Comparison of ENCODE assay signal across 13 mouse cellular contexts in the genomic region with DNA sequence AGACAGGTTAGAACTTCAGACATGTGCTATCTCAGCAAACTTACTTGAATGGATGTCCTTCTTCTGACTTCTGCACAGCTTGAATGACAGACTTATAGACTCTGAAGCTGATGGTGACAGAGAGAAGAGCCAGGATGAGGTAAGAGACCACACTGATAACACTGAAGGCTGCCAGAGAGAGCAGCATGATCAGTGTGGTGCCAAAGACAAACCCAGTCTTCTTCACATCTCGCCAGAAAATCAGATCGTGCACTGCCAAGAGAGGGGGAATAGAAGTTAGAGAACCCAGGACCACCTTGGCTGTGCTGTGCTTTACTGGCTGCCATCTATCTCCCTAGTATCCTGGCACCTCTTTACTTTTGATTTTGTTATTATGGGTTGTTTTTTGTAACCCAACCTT.
"Had no signal": no experiment of that assay in that cellular context is flagged by ENCODE, and none has a peak within 500 bp of the region (broad histone marks: within the 10 kb centered on the region; RNA-seq: fewer than 3 reads in every experiment).

No protein-coding gene starts in this region.

- H3K4me3 ChIP-seq: limb, embryonic 13.5 days; midbrain, embryonic 12.5 days; neural tube, embryonic 13.5 days had no signal

- H3K4me2 ChIP-seq: limb, embryonic 13.5 days; midbrain, embryonic 12.5 days; neural tube, embryonic 13.5 days had no signal

- H3K9ac ChIP-seq: limb, embryonic 13.5 days; liver, embryonic 14.5 days; midbrain, embryonic 12.5 days; neural tube, embryonic 13.5 days had no signal

- ATAC-seq: midbrain, embryonic 16.5 days had no signal

- DNase-seq: kidney, postnatal 25 days; layer of hippocampus, adult 9-11 months; layer of hippocampus, postnatal 36 days; lung, adult 18-20 months; retina, postnatal 1 day; right cerebral cortex, postnatal 4 days; spleen, adult 18-20 months; thymus, postnatal 36 days had no signal

- H3K9me3 ChIP-seq: limb, embryonic 13.5 days; midbrain, embryonic 12.5 days; neural tube, embryonic 13.5 days had no signal

- H3K27ac ChIP-seq: limb, embryonic 13.5 days; liver, embryonic 14.5 days; midbrain, embryonic 12.5 days; neural tube, embryonic 13.5 days had no signal

- H3K27me3 ChIP-seq: limb, embryonic 13.5 days; midbrain, embryonic 12.5 days; neural tube, embryonic 13.5 days had no signal
